14 mouse cellular contexts compared by ENCODE assay signal in genomic region chr2:95511286-95511685, GRCm38 (mm10).
"Had no signal": no experiment of that assay in that cellular context is flagged by ENCODE, and none has a peak within 500 bp of the region (broad histone marks: within the 10 kb centered on the region; RNA-seq: fewer than 3 reads in every experiment).

No protein-coding gene starts in this region.

- DNase-seq: gastrocnemius, adult 2 months; gastrocnemius, postnatal 10 days; gastrocnemius, postnatal 25 days; heart, adult 18-20 months; heart, postnatal 10 days; heart, postnatal 4 days; kidney, adult 18-20 months; kidney, adult 8-10 months; kidney, postnatal 10 days; kidney, postnatal 25 days; kidney, postnatal 4 days; layer of hippocampus, adult 9-11 months; layer of hippocampus, postnatal 36 days; left cerebral cortex, postnatal 4 days had no signal
